Mouse (Mus musculus): Measurements from ENCODE around the gene Lmntd1. TPM values are rescaled to one million over a fixed set of nuclear protein-coding genes. Genes with fewer than 3 reads are reported as not detected.

Lmntd1 gene
- total and polyA plus RNA-seq, 3 experiments: 0.21 to 1.2 (median 0.75) TPM

GRCm38 (mm10) chr6:145433897-145434296 is 180.2 kb downstream of the Lmntd1 start:
- no peak for DNase-seq

- DNase-seq: no peak
Measured at GRCm38 (mm10) chr6:145432711-145433708, 181.1 kb downstream of the Lmntd1 start.

GRCm38 (mm10) chr6:145431747-145432146 is 182.4 kb downstream of the Lmntd1 start:
- DNase-seq: no peak

GRCm38 (mm10) chr6:145427411-145427810 is 186.7 kb downstream of the Lmntd1 start:
- no peak for DNase-seq

- DNase-seq: no peak
Measured at GRCm38 (mm10) chr6:145426501-145426900, 187.6 kb downstream of the Lmntd1 start.

GRCm38 (mm10) chr6:145424156-145424555 is 190.0 kb downstream of the Lmntd1 start:
- DNase-seq: no peak

GRCm38 (mm10) chr6:145423484-145423883 is 190.6 kb downstream of the Lmntd1 start:
- DNase-seq: no peak

GRCm38 (mm10) chr6:145421666-145422065 is 192.5 kb downstream of the Lmntd1 start:
- no peak for DNase-seq

GRCm38 (mm10) chr6:145420407-145420806 is 193.7 kb downstream of the Lmntd1 start:
- DNase-seq: no peak

GRCm38 (mm10) chr6:145418856-145419255 is 195.3 kb downstream of the Lmntd1 start:
- DNase-seq: no peak

GRCm38 (mm10) chr6:145417720-145418440 is 196.2 kb downstream of the Lmntd1 start:
- no peak for DNase-seq

GRCm38 (mm10) chr6:145417014-145417719 is 197.0 kb downstream of the Lmntd1 start:
- DNase-seq: peak; percentile 44

- DNase-seq: no peak
Measured at GRCm38 (mm10) chr6:145404369-145405051, 209.6 kb downstream of the Lmntd1 start.

GRCm38 (mm10) chr6:145401140-145401539 is 213.0 kb downstream of the Lmntd1 start:
- DNase-seq: peak; percentile 17

GRCm38 (mm10) chr6:145397881-145398280 is 216.2 kb downstream of the Lmntd1 start:
- DNase-seq: no peak

GRCm38 (mm10) chr6:145396534-145396933 is 217.6 kb downstream of the Lmntd1 start:
- DNase-seq: no peak

- DNase-seq: no peak
Measured at GRCm38 (mm10) chr6:145390421-145390820, 223.7 kb downstream of the Lmntd1 start.

- no peak for DNase-seq
Measured at GRCm38 (mm10) chr6:145389904-145390303, 224.2 kb downstream of the Lmntd1 start.

GRCm38 (mm10) chr6:145387378-145387777 is 226.7 kb downstream of the Lmntd1 start:
- DNase-seq: no peak

- peak; percentile 39 for DNase-seq
Measured at GRCm38 (mm10) chr6:145382586-145383380, 231.3 kb downstream of the Lmntd1 start.

- no peak for DNase-seq
Measured at GRCm38 (mm10) chr6:145380961-145381360, 233.2 kb downstream of the Lmntd1 start.
